Mouse (Mus musculus) hindbrain, embryonic 16.5 days (tissue): ENCODE data around the gene Rpl5. TPM values are rescaled to one million over a fixed set of nuclear protein-coding genes. Genes with fewer than 3 reads are reported as not detected.
"Not testable (repeated sequence)": the region's sequence is repeated elsewhere in the genome, so short reads cannot be mapped to it uniquely, and the experiment has no call there.

Experiments
- ATAC-seq: fragments of 200-750 bp; cut with Nextera tagmentation; 2 replicates; pipeline ENCODE4 v1.8.0; 2017; ENCODE audit warnings: moderate TSS enrichment, moderate library complexity
- H3K27ac ChIP-seq: fragments of 300-500 bp; sonication (generic); 2 replicates; pipeline ENCODE4 v1.5.1; 2014; ENCODE audit warnings: low read depth, mild to moderate bottlenecking, control low read depth, low read length, moderate library complexity
- H3K27me3 ChIP-seq: fragments of 300-500 bp; sonication (generic); replicated peaks from 2 replicates; pipeline ENCODE4 v1.6.1; 2014; ENCODE audit warnings: low read length; ENCODE audit not compliant: control insufficient read depth, insufficient read depth
- H3K36me3 ChIP-seq: fragments of 300-500 bp; sonication (generic); 2 replicates; pipeline ENCODE4 v1.6.1; 2014; ENCODE audit warnings: mild to moderate bottlenecking, low read length, moderate library complexity, mixed read lengths; ENCODE audit not compliant: control insufficient read depth, insufficient read depth
- H3K4me1 ChIP-seq: fragments of 300-500 bp; sonication (generic); 2 replicates; pipeline ENCODE4 v1.6.1; 2014; ENCODE audit warnings: low read depth, low read length; ENCODE audit not compliant: control insufficient read depth, insufficient read depth
- H3K4me2 ChIP-seq: fragments of 300-500 bp; sonication (generic); 2 replicates; pipeline ENCODE4 v1.6.1; 2014; ENCODE audit warnings: mild to moderate bottlenecking, low read length, control low read depth, moderate library complexity
- H3K4me3 ChIP-seq: fragments of 300-500 bp; sonication (generic); 2 replicates; pipeline ENCODE4 v1.5.1; 2014; ENCODE audit warnings: mild to moderate bottlenecking, low read length, control low read depth, moderate library complexity
- H3K9ac ChIP-seq: fragments of 300-500 bp; sonication (generic); 2 replicates; pipeline ENCODE4 v1.6.1; 2014; ENCODE audit warnings: low read depth, mild to moderate bottlenecking, control low read depth, low read length, moderate library complexity
- H3K9me3 ChIP-seq: fragments of 300-500 bp; sonication (generic); 2 replicates; pipeline ENCODE4 v1.6.1; 2014; ENCODE audit warnings: mild to moderate bottlenecking, low read length, moderate library complexity; ENCODE audit not compliant: control insufficient read depth
- WGBS: fragments of 180-500 bp; shearing (Covaris S2); extraction: QIAGEN DNeasy Blood & Tissue Kit; methylation state at CpG from one replicate; pipeline ENCODE4 v1.1.7; 2014; 5-methylcytosine and 5-hydroxymethylcytosine counted together
- polyA plus RNA-seq: library from polyadenylated mRNA; unstranded; fragments of >200 nt; fragmentation: Nextera tagmentation; extraction: Ambion mirVana; gene quantifications from 2 replicates; pipeline ENCODE4 v1.2.1, GENCODE M21; 2015

The Rpl5 gene
- polyA plus RNA-seq, 1 experiment from 2014 or later, result 53.9 TPM

- H3K27ac ChIP-seq, H3K4me2 ChIP-seq, H3K36me3 ChIP-seq, H3K9ac ChIP-seq, H3K27me3 ChIP-seq, H3K4me1 ChIP-seq, H3K9me3 ChIP-seq, ATAC-seq, H3K4me3 ChIP-seq: not testable (repeated sequence)
- WGBS, result 71% methylated on average over 1 of the region's 1 CpGs
Observed at GRCm38 (mm10) chr5:107891515-107891914, 8.8 kb upstream of the Rpl5 start.

- H3K27ac ChIP-seq, result no peak overlapping the region
- no peak overlapping the region for H3K4me2 ChIP-seq
- no peak for ATAC-seq
- no peak overlapping the region for H3K4me3 ChIP-seq
- H3K4me1 ChIP-seq, result no peaks in the 10 kb centered on the region
- H3K36me3 ChIP-seq, result no peaks in the 10 kb centered on the region
- WGBS, result 78% methylated on average over 7 of the region's 7 CpGs
- H3K9ac ChIP-seq, result no peak overlapping the region
- no peaks in the 10 kb centered on the region for H3K27me3 ChIP-seq
- H3K9me3 ChIP-seq, result no peaks in the 10 kb centered on the region
Observed at GRCm38 (mm10) chr5:107894676-107895075, 5.6 kb upstream of the Rpl5 start.

GRCm38 (mm10) chr5:107896265-107896664 is 4.0 kb upstream of the Rpl5 start:
- no peak overlapping the region for H3K9ac ChIP-seq
- no peaks in the 10 kb centered on the region for H3K36me3 ChIP-seq
- ATAC-seq, result no peak
- H3K4me2 ChIP-seq, result no peak overlapping the region
- no peaks in the 10 kb centered on the region for H3K27me3 ChIP-seq
- H3K9me3 ChIP-seq, result no peaks in the 10 kb centered on the region
- no peak overlapping the region for H3K4me3 ChIP-seq
- H3K4me1 ChIP-seq, result no peaks in the 10 kb centered on the region
- WGBS, result 74% methylated on average over 1 of the region's 1 CpGs
- H3K27ac ChIP-seq, result no peak overlapping the region

GRCm38 (mm10) chr5:107901014-107901615 is 813 bp downstream of the Rpl5 start:
- no peak; the same call in 1 of the 2 replicates for ATAC-seq
- no peaks in the 10 kb centered on the region for H3K27me3 ChIP-seq
- under 1% methylated on average over 23 of the region's 23 CpGs for WGBS
- peak overlapping the region; percentile 96 for H3K9ac ChIP-seq
- peak overlapping the region; percentile 89 for H3K27ac ChIP-seq
- no peaks in the 10 kb centered on the region for H3K9me3 ChIP-seq
- peak overlapping the region; percentile 86 for H3K4me2 ChIP-seq
- H3K36me3 ChIP-seq, result peaks cover 21% of the 10 kb centered on the region
- peak overlapping the region; percentile 90 for H3K4me3 ChIP-seq
- H3K4me1 ChIP-seq, result peaks cover 12% of the 10 kb centered on the region

- no peak for ATAC-seq
- 75% methylated on average over 3 of the region's 3 CpGs for WGBS
- H3K36me3 ChIP-seq, result peaks cover 42% of the 10 kb centered on the region
Observed at GRCm38 (mm10) chr5:107904325-107904724, 4.0 kb downstream of the Rpl5 start.

GRCm38 (mm10) chr5:107908514-107909110 is 8.3 kb downstream of the Rpl5 start:
- Histone ChIP-seq H3K4me3 (no peak overlapping the region), H3K9ac (no peak overlapping the region), H3K4me2 (no peak overlapping the region), H3K4me1 (no peaks in the 10 kb centered on the region), H3K9me3 (no peaks in the 10 kb centered on the region), H3K27ac (no peak overlapping the region), H3K27me3 (no peaks in the 10 kb centered on the region), H3K36me3 (peaks cover 41% of the 10 kb centered on the region)
- no peak for ATAC-seq
- 94% methylated on average over 2 of the region's 2 CpGs for WGBS

More at GRCm38 (mm10) chr5:107904325-107904724, 4.0 kb downstream of the Rpl5 start:
- no peak overlapping the region for H3K27ac ChIP-seq
- no peak overlapping the region for H3K4me3 ChIP-seq
- H3K4me2 ChIP-seq, result no peak overlapping the region
- peaks cover 12% of the 10 kb centered on the region for H3K4me1 ChIP-seq
- no peaks in the 10 kb centered on the region for H3K27me3 ChIP-seq
- H3K9me3 ChIP-seq, result no peaks in the 10 kb centered on the region
- H3K9ac ChIP-seq, result no peak overlapping the region

- H3K27me3 ChIP-seq, result no peaks in the 10 kb centered on the region
- peaks cover 34% of the 10 kb centered on the region for H3K36me3 ChIP-seq
- no peak overlapping the region for H3K27ac ChIP-seq
- no peak overlapping the region for H3K4me2 ChIP-seq
- no peaks in the 10 kb centered on the region for H3K9me3 ChIP-seq
- no peak overlapping the region for H3K4me3 ChIP-seq
- ATAC-seq, result no peak
- no peak overlapping the region for H3K9ac ChIP-seq
- WGBS, result 90% methylated on average over 3 of the region's 3 CpGs
- H3K4me1 ChIP-seq, result no peaks in the 10 kb centered on the region
Observed at GRCm38 (mm10) chr5:107909668-107910067, 9.4 kb downstream of the Rpl5 start.

GRCm38 (mm10) chr5:107910084-107910616 is 9.8 kb downstream of the Rpl5 start:
- Histone ChIP-seq H3K36me3 (peaks cover 31% of the 10 kb centered on the region), H3K4me3 (no peak overlapping the region), H3K9me3 (no peaks in the 10 kb centered on the region), H3K4me1 (no peaks in the 10 kb centered on the region), H3K4me2 (no peak overlapping the region), H3K27me3 (no peaks in the 10 kb centered on the region), H3K9ac (no peak overlapping the region), H3K27ac (no peak overlapping the region)
- no peak for ATAC-seq
- WGBS, result 72% methylated on average over 5 of the region's 5 CpGs

- Histone ChIP-seq H3K27ac (no peak overlapping the region), H3K4me1 (no peaks in the 10 kb centered on the region), H3K9ac (no peak overlapping the region), H3K36me3 (peaks cover 25% of the 10 kb centered on the region), H3K4me2 (no peak overlapping the region), H3K27me3 (no peaks in the 10 kb centered on the region), H3K4me3 (no peak overlapping the region), H3K9me3 (no peaks in the 10 kb centered on the region)
- WGBS, result 92% methylated on average over 5 of the region's 5 CpGs
- ATAC-seq, result no peak
Observed at GRCm38 (mm10) chr5:107911012-107911411, 10.7 kb downstream of the Rpl5 start.
